Mouse (Mus musculus) liver, embryonic 12.5 days (tissue): Measurements from ENCODE around the gene Urod. TPM values are rescaled to one million over a fixed set of nuclear protein-coding genes. Genes with fewer than 3 reads are reported as not detected.
A peak's percentile ranks its signal among the peaks of the same experiment; 100 is the strongest.

Source experiments
- ATAC-seq: fragments of 200-750 bp; cut with Nextera tagmentation; 2 replicates; pipeline ENCODE4 v1.8.0; 2017; ENCODE audit warnings: moderate number of reproducible peaks, mild to moderate bottlenecking, moderate library complexity
- H3K27ac ChIP-seq: fragments of 300-500 bp; sonication (generic); 2 replicates; pipeline ENCODE4 v1.5.1; 2016; ENCODE audit warnings: mild to moderate bottlenecking
- H3K27me3 ChIP-seq: fragments of 300-500 bp; sonication (generic); replicated peaks from 2 replicates; pipeline ENCODE4 v1.6.1; 2016; ENCODE audit warnings: mild to moderate bottlenecking, moderate library complexity
- H3K36me3 ChIP-seq: fragments of 300-500 bp; sonication (generic); 2 replicates; pipeline ENCODE4 v1.6.1; 2016; ENCODE audit warnings: mild to moderate bottlenecking, moderate library complexity
- H3K4me1 ChIP-seq: fragments of 300-500 bp; sonication (generic); 2 replicates; pipeline ENCODE4 v1.6.1; 2016
- H3K4me2 ChIP-seq: fragments of 300-500 bp; sonication (generic); 2 replicates; pipeline ENCODE4 v1.6.1; 2016; ENCODE audit warnings: mild to moderate bottlenecking, moderate library complexity
- H3K4me3 ChIP-seq: fragments of 300-500 bp; sonication (generic); 2 replicates; pipeline ENCODE4 v1.5.1; 2016; ENCODE audit warnings: mild to moderate bottlenecking, moderate library complexity
- H3K9ac ChIP-seq: fragments of 300-500 bp; sonication (generic); 2 replicates; pipeline ENCODE4 v1.6.1; 2016; ENCODE audit warnings: mild to moderate bottlenecking, moderate library complexity
- H3K9me3 ChIP-seq: fragments of 300-500 bp; sonication (generic); replicated peaks from 2 replicates; pipeline ENCODE4 v1.6.1; 2016; ENCODE audit warnings: mild to moderate bottlenecking, moderate library complexity
- WGBS: fragments of 180-500 bp; shearing (Covaris S2); methylation state at CpG from one replicate; pipeline ENCODE4 v1.1.7; 2016; ENCODE audit not compliant: insufficient replicate concordance; 5-methylcytosine and 5-hydroxymethylcytosine counted together
- polyA plus RNA-seq: library from polyadenylated mRNA; unstranded; fragments of >200 nt; fragmentation: Nextera tagmentation; extraction: Ambion mirVana; gene quantifications from 2 replicates; pipeline ENCODE4 v1.2.1, GENCODE M21; 2016

The Urod gene
- 547 and 565 TPM in 2 replicates for polyA plus RNA-seq

- Histone ChIP-seq H3K4me2 (peak within 1 kb of the TSS; percentile 84), H3K27ac (peak within 1 kb of the TSS; percentile 99), H3K9me3 (no peaks in the 10 kb centered on the region), H3K4me3 (peak within 1 kb of the TSS; percentile 97), H3K27me3 (no peaks in the 10 kb centered on the region), H3K36me3 (peaks cover 61% of the 10 kb centered on the region), H3K4me1 (peaks cover 48% of the 10 kb centered on the region), H3K9ac (peak within 1 kb of the TSS; percentile 92)
- ATAC-seq, result peak; percentile 89
- under 1% methylated on average over 38 of the region's 38 CpGs for WGBS
Observed at GRCm38 (mm10) chr4:116993672-116994621, at the start of gene Urod. TSS of gene Urod (minus strand) at chr4:116994413.

- Histone ChIP-seq H3K4me3 (no peak overlapping the region), H3K4me2 (no peak overlapping the region), H3K27me3 (no peaks in the 10 kb centered on the region), H3K9me3 (no peaks in the 10 kb centered on the region), H3K27ac (peak overlapping the region; percentile 67), H3K9ac (no peak overlapping the region), H3K36me3 (peaks cover 43% of the 10 kb centered on the region), H3K4me1 (peaks cover 14% of the 10 kb centered on the region)
- peak; percentile 24; the same call in 1 of the 2 replicates for ATAC-seq
- WGBS, result 42% methylated on average over 4 of the region's 4 CpGs
Observed at GRCm38 (mm10) chr4:117041283-117041721, 47.1 kb upstream of the Urod start.

GRCm38 (mm10) chr4:117040791-117041190 is 46.6 kb upstream of the Urod start:
- peaks cover 39% of the 10 kb centered on the region for H3K36me3 ChIP-seq
- H3K9ac ChIP-seq, result no peak overlapping the region
- no peaks in the 10 kb centered on the region for H3K9me3 ChIP-seq
- H3K4me2 ChIP-seq, result no peak overlapping the region
- no peaks in the 10 kb centered on the region for H3K27me3 ChIP-seq
- WGBS, result 69% methylated on average over 1 of the region's 1 CpGs
- no peak overlapping the region for H3K27ac ChIP-seq
- ATAC-seq, result no peak
- peaks cover 14% of the 10 kb centered on the region for H3K4me1 ChIP-seq
- no peak overlapping the region for H3K4me3 ChIP-seq

GRCm38 (mm10) chr4:117039925-117040687 is 45.9 kb upstream of the Urod start:
- Histone ChIP-seq H3K9ac (no peak overlapping the region), H3K27me3 (no peaks in the 10 kb centered on the region), H3K4me1 (peaks cover 14% of the 10 kb centered on the region), H3K4me2 (no peak overlapping the region), H3K36me3 (peaks cover 42% of the 10 kb centered on the region), H3K27ac (no peak overlapping the region), H3K4me3 (no peak overlapping the region), H3K9me3 (no peaks in the 10 kb centered on the region)
- 72% methylated on average over 9 of the region's 9 CpGs for WGBS
- no peak for ATAC-seq

- no peak overlapping the region for H3K27ac ChIP-seq
Observed at GRCm38 (mm10) chr4:117031105-117031504, 36.9 kb upstream of the Urod start.

DNA sequence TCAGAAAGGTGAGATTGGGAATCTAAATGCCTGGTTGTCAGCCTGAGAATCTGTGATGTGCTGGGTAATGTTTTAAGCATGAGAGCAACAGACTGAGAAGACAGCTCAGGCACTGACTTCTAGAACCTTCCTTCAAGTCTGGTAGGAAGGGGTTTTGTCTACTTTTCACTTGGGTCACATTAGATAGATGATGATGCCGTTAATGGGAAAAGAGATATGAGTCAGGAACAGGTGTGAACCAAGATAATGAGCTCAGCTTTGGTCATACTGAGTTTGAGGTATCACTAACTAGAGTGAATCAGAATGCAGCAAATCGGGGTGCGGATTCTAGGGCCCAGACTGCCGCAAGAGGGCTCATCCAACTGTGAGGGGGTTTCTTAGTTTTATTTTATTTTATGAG is 29.3 kb upstream of the Urod start:
- Histone ChIP-seq H3K9ac (peak overlapping the region; percentile 2; the same call in 1 of the 2 replicates), H3K4me3 (no peak overlapping the region), H3K4me2 (no peak overlapping the region), H3K36me3 (peaks cover 51% of the 10 kb centered on the region), H3K9me3 (no peaks in the 10 kb centered on the region), H3K27ac (peak overlapping the region; percentile 38; the same call in 1 of the 2 replicates), H3K27me3 (no peaks in the 10 kb centered on the region), H3K4me1 (peaks cover 42% of the 10 kb centered on the region)
- no peak for ATAC-seq
- WGBS, result 74% methylated on average over 4 of the region's 4 CpGs

More at GRCm38 (mm10) chr4:117031105-117031504, 36.9 kb upstream of the Urod start:
- Histone ChIP-seq H3K4me2 (no peak overlapping the region), H3K4me1 (no peaks in the 10 kb centered on the region), H3K27me3 (no peaks in the 10 kb centered on the region), H3K36me3 (peaks cover 68% of the 10 kb centered on the region), H3K4me3 (no peak overlapping the region), H3K9ac (no peak overlapping the region), H3K9me3 (no peaks in the 10 kb centered on the region)
- ATAC-seq, result no peak
- WGBS, result 90% methylated on average over 1 of the region's 1 CpGs

DNA sequence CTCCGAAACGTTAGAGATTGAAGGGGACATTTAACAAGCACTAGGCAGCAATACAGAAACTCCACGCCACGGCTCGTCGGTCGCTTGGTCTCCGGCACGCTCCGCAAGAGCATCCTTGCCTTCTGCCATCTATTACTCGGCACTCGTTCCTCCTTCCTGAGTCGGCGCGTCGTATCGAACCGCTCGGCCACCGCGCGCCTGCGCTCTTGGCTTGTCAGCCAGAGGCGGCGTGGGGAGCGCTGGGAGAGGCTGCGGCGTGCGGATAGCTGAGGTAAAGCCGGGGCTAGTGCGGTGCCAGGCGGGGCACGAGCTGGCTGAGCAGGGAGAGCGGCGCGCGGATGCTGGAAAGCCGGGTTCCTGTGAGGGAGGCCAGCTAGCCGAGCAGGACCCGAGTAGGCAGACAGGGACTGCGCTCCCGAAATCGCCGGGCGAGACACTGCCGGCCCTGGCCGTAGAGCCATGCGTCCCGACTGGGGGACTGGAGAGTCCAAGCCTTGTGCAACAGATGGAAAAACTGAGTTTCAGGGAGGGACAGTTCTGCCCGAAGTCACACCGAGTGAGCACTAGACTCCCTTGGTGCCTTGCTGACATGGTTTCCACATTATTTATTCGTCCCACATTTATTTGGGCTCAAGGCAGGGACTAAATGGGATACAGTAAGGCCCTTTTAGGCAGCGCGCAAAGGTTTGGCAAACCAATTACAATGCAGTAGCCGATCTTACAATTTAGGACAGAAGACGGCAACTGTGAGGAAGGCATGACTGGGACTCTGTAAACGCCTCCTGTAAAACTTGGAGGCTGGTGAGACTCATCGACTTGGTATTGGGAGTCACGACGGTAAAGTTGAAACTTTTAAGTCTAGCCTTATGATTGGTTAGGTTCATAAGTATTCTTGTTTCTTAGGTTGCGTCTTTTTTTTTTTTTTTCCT is 25.3 kb upstream of the Urod start, which contains the start of gene Eif2b3:
Gene Eif2b3, plus strand, starts transcription at position 197 of the 929 bp plus-strand sequence.
- Histone ChIP-seq H3K9me3 (no peaks in the 10 kb centered on the region), H3K4me3 (peak within 1 kb of the TSS; percentile 76), H3K4me1 (peaks cover 42% of the 10 kb centered on the region), H3K9ac (peak within 1 kb of the TSS; percentile 85), H3K36me3 (peaks cover 26% of the 10 kb centered on the region), H3K4me2 (peak within 1 kb of the TSS; percentile 79), H3K27ac (peak within 1 kb of the TSS; percentile 85), H3K27me3 (no peaks in the 10 kb centered on the region)
- ATAC-seq, result peak; percentile 98
- WGBS, result under 1% methylated on average over 61 of the region's 61 CpGs

DNA sequence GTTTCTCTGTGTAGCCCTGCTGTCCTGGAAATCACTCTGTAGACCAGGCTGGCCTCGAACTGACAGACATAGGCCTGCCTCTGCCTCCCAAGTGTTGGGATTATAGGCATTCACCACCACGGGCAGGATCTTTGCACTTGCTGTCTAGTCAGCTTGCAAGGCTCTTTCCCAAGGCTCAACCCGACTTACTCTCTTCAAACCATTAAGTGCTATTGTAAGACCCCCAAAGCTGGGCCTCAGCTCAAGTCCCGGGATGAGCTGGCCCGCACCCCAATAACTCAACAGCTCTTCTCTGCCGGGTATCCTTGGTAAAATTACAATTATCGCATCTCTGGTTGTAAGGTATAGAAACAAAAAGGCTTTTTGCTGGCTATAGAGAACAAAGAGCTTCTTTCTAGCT is 24.1 kb upstream of the Urod start:
- Histone ChIP-seq H3K4me1 (peaks cover 37% of the 10 kb centered on the region), H3K27ac (no peak overlapping the region), H3K9me3 (no peaks in the 10 kb centered on the region), H3K36me3 (peaks cover 17% of the 10 kb centered on the region), H3K4me3 (no peak overlapping the region), H3K4me2 (peak overlapping the region; percentile 79; the same call in 1 of the 2 replicates), H3K9ac (no peak overlapping the region), H3K27me3 (no peaks in the 10 kb centered on the region)
- WGBS, result 85% methylated on average over 7 of the region's 7 CpGs
- ATAC-seq, result no peak

DNA sequence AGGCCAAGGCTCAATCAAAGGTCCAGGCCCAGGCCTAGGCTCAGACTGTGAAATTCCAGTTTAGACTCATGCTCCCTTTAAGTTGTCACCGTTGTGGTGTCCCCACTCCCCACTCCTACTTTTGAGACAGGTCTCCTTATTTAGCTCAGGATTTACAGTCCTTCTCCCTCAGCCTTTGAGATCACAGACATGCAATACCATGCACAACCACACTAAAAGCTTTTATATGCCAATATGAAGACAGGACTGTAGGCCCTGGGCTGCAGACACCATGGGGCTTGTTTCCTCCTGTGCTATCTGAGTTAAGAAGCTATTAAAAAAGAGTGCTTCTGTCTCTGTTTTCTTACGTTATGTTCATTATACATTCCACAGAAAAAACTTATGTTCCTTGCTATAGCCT is 23.5 kb upstream of the Urod start:
- Histone ChIP-seq H3K9me3 (no peaks in the 10 kb centered on the region), H3K27ac (no peak overlapping the region), H3K9ac (no peak overlapping the region), H3K4me2 (no peak overlapping the region), H3K36me3 (peaks cover 11% of the 10 kb centered on the region), H3K4me3 (no peak overlapping the region), H3K4me1 (peaks cover 31% of the 10 kb centered on the region), H3K27me3 (no peaks in the 10 kb centered on the region)
- no peak for ATAC-seq
- 77% methylated on average over 2 of the region's 2 CpGs for WGBS

GRCm38 (mm10) chr4:117014901-117015415 is 20.7 kb upstream of the Urod start:
- Histone ChIP-seq H3K4me2 (no peak overlapping the region), H3K9ac (no peak overlapping the region), H3K4me1 (peaks cover 4% of the 10 kb centered on the region), H3K9me3 (no peaks in the 10 kb centered on the region), H3K36me3 (no peaks in the 10 kb centered on the region), H3K27ac (no peak overlapping the region), H3K4me3 (no peak overlapping the region), H3K27me3 (no peaks in the 10 kb centered on the region)
- WGBS, result 47% methylated on average over 4 of the region's 4 CpGs
- no peak for ATAC-seq

GRCm38 (mm10) chr4:117013596-117013995 is 19.4 kb upstream of the Urod start:
- no peak overlapping the region for H3K4me2 ChIP-seq
- H3K27me3 ChIP-seq, result peaks cover 5% of the 10 kb centered on the region; the same call in 1 of the 2 replicates
- no peak overlapping the region for H3K27ac ChIP-seq
- no peaks in the 10 kb centered on the region for H3K36me3 ChIP-seq
- ATAC-seq, result no peak
- no peak overlapping the region for H3K9ac ChIP-seq
- 73% methylated on average over 6 of the region's 6 CpGs for WGBS
- H3K4me1 ChIP-seq, result peaks cover under 1% of the 10 kb centered on the region; the same call in 1 of the 2 replicates
- no peaks in the 10 kb centered on the region for H3K9me3 ChIP-seq
- no peak overlapping the region for H3K4me3 ChIP-seq
